Mouse (Mus musculus) heart, adult 9 months (tissue): ENCODE measurements around the gene Znrf1.

Experiments
- DNase-seq, 2 experiments: peaks; one replicate each; pipeline ENCODE4 v3.0.0; 2022; ENCODE audit warnings: low spot score in 2 of 2

The Znrf1 gene

GRCm38 (mm10) chr8:111568029-111568428 is 32.1 kb downstream of the Znrf1 start:
- DNase-seq = no peak

DNA sequence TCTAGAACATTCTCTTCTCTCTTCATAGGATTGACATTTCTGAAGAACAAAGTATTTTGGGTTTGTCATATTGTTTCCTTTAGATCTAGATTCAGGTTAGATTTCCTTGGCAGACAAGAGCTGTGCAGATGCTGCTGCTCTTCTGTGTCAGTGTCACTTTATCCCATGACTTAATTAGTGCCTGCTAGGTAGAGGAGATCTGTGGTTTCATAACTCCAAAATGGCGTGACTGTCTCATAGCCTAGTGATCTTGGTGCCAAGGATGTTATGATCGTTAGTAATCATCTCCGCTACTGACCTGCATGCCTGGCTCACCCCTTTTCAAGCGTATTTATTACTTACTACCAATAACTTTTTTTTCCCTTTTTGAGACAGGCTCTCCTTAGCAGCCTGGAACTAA is 34.0 kb downstream of the Znrf1 start:
- DNase-seq = no peak

GRCm38 (mm10) chr8:111570432-111570831 is 34.5 kb downstream of the Znrf1 start:
- DNase-seq = no peak

DNA sequence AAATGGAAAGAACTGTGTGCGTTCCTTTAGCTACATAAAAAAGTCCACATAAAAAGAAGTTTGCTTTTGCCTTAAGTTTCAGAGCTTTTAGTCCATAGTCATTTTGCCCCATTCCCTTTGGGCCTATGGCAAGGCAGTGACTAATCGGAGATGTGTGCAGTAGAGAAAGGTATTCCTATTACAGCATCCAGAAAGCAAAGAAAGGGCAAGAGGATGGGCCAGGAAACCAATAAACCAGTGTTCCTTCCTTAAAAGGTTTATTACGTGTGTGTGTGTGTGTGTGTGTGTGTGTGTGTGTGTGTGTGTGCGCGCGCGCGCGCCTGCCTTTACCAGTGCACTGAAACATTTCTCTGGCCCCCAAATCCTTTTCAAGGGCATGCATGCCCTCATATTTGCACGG is 35.8 kb downstream of the Znrf1 start:
- no peak for DNase-seq

GRCm38 (mm10) chr8:111572431-111572830 is 36.5 kb downstream of the Znrf1 start:
- DNase-seq = no peak

DNA sequence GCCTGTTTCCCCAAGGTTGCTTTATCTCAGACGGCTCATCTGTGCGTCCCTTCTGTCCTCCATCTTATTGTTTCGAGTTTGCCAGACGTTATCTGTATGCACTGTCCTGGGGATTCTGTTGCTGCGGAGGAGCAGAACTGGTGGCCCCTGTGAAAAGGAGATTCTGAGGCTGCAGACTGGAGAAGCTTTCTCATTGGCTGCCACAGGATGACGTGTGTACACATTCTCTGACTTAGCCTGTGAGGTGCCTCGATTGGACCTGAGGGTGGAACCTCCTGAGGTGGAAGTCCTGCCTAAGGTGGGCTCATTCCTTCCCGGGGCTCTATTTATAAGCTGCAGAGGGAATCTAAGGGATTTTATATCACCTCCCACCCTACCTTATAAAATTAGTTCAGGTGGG is 37.7 kb downstream of the Znrf1 start:
- no peak for DNase-seq

GRCm38 (mm10) chr8:111574016-111574415 is 38.1 kb downstream of the Znrf1 start:
- no peak for DNase-seq

DNA sequence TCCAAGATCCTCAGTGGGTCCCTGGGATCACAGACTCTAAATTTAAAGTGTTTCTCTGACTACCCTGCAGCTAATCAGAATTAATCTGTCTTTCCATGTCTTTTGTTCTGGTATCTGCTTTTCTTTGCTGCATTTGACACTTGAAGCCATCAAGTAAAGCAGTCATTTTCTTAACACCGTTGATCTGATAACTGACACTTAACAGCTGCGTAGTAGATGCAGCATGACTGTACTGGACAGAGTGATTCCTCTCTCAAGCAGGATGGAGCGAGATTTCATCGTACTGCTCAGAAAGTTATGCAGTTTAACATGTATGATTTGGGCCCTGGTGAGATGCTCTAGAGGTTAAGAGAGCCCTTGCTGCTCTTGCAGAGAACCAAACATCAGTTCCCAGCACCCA is 39.6 kb downstream of the Znrf1 start:
- no peak for DNase-seq

GRCm38 (mm10) chr8:111576501-111576900 is 40.6 kb downstream of the Znrf1 start:
- DNase-seq = no peak

DNA sequence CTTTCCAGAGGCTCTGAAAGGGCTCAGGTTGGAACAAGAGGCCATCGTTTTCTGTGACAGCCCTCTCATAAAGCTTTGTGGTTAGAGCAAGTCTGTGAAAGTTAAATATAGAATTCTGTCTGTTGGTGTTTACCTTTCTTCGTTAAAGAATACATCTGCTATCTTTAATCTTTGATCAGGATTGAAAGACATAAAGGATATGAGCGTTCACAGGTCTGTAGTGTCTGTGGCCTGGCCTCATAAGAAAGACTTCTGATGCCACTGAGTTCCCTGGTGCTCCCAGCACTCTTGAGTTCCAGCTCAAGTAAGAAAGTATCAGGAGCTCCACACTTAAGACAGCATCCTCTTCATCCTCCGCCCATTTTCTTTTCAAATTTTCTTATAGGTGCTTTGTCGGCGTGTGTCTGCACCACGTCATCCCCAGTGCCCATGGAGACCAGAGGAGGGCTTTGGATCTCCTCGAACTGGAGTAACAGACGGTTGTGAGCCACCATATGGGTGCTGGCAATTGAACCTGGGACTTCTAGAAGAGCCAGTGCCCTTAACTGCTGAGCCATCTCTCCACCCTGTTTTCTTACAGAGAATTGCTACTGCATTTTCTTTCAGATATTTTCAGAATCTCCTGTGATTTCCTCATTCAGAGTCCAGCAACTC is 42.1 kb downstream of the Znrf1 start:
- no peak for DNase-seq

- no peak for DNase-seq
Observed at GRCm38 (mm10) chr8:111579318-111579717, 43.4 kb downstream of the Znrf1 start.

GRCm38 (mm10) chr8:111580306-111580705 is 44.4 kb downstream of the Znrf1 start:
- no peak for DNase-seq

GRCm38 (mm10) chr8:111582386-111582785 is 46.5 kb downstream of the Znrf1 start:
- DNase-seq = no peak

GRCm38 (mm10) chr8:111584946-111585345 is 49.0 kb downstream of the Znrf1 start:
- peak; percentile 29 to 35 for DNase-seq

DNA sequence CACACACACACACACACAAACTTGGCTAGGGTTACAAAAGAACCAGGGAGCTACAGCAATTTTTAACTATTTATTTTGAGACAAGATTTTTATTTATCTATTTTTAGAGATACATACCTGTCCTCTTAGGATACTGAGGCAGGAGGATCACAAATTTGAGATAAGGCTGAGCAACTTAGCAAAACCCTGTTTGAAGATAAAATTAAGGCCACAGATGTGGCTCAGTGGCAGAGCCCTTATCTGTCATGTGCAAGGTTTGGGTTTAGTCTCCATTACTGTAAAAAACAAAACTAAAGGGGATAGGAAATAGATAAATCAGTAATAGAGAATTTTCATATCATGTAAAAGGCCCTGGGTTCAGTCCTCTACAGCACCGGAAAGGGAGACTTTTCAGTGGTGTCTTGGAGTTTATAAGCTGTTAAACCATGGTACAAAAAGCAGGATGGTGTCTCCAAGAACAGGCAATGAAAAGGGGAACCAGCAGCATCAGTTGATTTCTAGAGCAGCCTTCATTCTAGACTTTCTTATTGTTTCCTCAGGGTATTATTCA is 51.7 kb downstream of the Znrf1 start:
- DNase-seq = no peak

- no peak for DNase-seq
Observed at GRCm38 (mm10) chr8:111588336-111588735, 52.4 kb downstream of the Znrf1 start.

- no peak for DNase-seq
Observed at GRCm38 (mm10) chr8:111590214-111590613, 54.3 kb downstream of the Znrf1 start.

DNA sequence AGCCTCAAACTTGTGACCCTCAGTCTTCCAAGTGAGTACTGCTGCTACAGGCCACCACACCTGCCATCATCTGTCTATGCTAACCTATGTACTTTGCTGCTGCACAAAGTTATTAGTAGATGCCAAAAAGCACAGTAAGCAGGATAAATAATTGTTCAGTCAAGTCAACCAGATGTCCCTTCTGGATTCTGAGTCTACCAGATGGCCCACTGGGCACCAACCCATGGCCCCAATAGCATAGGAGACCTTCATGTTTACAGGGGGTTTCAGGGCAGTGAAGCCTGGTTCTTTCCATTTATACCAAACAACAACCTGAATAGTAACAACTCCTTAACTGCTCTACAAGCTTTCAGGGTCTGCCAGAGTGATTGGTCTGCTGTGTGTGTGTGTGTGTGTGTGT is 55.3 kb downstream of the Znrf1 start:
- DNase-seq = no peak

GRCm38 (mm10) chr8:111592390-111592910 is 56.6 kb downstream of the Znrf1 start:
- DNase-seq = no peak

DNA sequence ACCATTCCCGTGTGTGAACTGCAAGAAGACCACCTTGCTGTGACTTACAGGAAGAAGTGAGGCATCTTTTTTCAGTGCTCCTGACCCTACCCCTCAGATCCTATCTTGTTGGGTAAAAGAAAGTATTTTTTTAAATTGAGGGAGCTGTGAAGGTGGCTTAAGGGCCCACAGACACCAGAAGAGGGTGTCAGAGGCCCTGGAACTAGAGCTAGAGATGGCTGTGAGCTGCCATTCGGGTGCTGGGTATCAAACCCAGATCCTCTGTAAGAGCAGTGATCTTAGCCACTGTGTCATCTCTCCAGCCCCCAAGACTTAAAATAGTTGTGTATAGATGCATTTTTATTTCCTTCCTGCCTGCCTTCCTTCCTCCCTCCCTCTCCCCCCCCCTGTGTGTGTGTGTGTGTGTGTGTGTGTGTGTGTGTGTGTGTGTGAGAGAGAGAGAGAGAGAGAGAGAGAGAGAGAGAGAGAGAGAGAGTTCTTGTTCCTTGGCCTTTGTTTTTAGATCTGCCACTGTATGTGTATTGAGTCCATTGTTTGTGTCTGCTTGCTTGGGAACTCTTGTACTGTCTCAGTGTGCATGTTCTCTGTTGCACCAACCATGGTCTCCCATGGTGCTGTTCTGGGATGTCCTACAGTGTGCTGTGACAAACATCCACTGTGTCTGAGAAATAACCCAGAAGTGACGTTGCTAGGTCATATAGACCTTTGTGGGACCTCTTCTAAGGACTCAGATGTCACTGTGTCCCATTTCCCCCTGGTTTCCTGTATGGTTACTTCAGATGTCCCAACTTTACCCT is 58.3 kb downstream of the Znrf1 start:
- DNase-seq = no peak

- no peak for DNase-seq
Observed at GRCm38 (mm10) chr8:111594951-111595350, 59.1 kb downstream of the Znrf1 start.

DNA sequence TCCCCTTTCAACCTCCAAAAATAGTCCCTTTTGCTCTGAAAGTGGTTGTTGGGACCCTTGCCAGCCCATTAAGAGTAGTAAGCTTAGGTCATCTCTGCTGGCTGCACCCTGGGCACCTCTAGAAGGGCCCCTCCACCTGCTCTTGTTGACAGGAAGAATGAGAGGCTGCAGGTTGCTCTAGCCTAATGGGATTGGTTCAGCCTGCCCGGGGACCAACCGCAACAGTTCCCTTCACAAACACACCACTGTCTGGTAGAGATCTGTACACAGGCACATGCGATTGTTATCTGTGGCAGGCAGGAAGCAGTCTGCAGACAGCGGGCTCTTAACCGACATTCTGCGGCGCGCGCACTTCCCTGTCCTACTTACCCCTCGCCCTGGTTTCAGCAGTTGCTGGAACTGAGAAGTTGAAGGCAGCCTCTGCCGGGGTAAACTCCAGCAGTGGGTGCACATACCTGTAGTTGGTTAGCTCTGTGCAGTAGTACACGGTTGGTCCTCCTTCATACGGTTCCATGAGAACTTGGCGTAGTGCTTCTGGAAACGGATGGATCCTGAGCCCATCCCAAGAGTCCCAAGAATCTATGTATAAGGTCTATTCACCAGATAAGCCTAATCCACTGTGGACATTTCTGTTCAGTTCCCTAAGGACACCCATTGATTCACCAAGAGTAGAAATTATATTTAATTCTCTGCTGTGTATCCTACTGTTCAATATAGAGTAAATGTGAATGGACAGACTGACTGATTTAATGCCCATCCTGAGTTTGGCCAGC is 60.0 kb downstream of the Znrf1 start:
- peak; percentile 31 to 62 for DNase-seq
